Mouse (Mus musculus): ENCODE results near the gene Wdr1. TPM values are rescaled to one million over a fixed set of nuclear protein-coding genes. Genes with fewer than 3 reads are reported as not detected.

Gene Wdr1
- total and polyA plus RNA-seq, 3 experiments = 108 to 173 (median 142) TPM

GRCm38 (mm10) chr5:38485946-38486345 is 77.1 kb downstream of the Wdr1 start:
- no peaks in the 10 kb centered on the region for H3K9me3 ChIP-seq (replicated peaks; ENCODE audit: low read length)
- no peaks in the 10 kb centered on the region for H3K27me3 ChIP-seq (replicated peaks)
- H3K4me3 ChIP-seq (replicated peaks in 1 of 3; ENCODE audit: low read depth in 2 of 3, low read length in 2 of 3, poor library complexity in 1 of 3) = no peak overlapping the region
- H3K36me3 ChIP-seq (replicated peaks in 1 of 2; ENCODE audit: control insufficient read depth in 1 of 2, insufficient read depth in 1 of 2, low read length in 1 of 2) = no peaks in the 10 kb centered on the region
- no peaks in the 10 kb centered on the region for H3K79me2 ChIP-seq (replicated peaks; ENCODE audit: control insufficient read depth, extremely low read depth, insufficient read depth, poor library complexity, severe bottlenecking)
- no peak overlapping the region for H3K4me2 ChIP-seq (ENCODE audit: insufficient read depth, low read depth, poor library complexity, severe bottlenecking)
- DNase-seq (ENCODE audit: extremely low read depth) = no peak
- H3K9ac ChIP-seq (ENCODE audit: insufficient read depth, low read depth) = no peak overlapping the region
- TF ChIP-seq ZC3H11A (IDR thresholded peaks at IDR 0.05; ENCODE audit: low read depth, low read length) = no peak
- no peak for TF ChIP-seq RCOR1 (conservative IDR thresholded peaks at IDR 0.05; ENCODE audit: low read depth, low read length)
- TF ChIP-seq MAZ (IDR thresholded peaks at IDR 0.05; ENCODE audit: low read depth, low read length) = no peak
- TF ChIP-seq MAX (IDR thresholded peaks at IDR 0.05; ENCODE audit: low read length) = no peak
- TF ChIP-seq MYC (IDR thresholded peaks at IDR 0.05; ENCODE audit: low read depth, low read length) = no peak
- no peak for TF ChIP-seq TCF12 (IDR thresholded peaks at IDR 0.05; ENCODE audit: low read depth, low read length)
- no peak for TF ChIP-seq POLR2A (IDR thresholded peaks at IDR 0.05; ENCODE audit: low read depth, low read length)
- no peak for TF ChIP-seq BHLHE40 (IDR thresholded peaks at IDR 0.05; ENCODE audit: low read depth, low read length)
- no peak for TF ChIP-seq MXI1 (IDR thresholded peaks at IDR 0.05; ENCODE audit: low read depth, low read length)
- no peak for TF ChIP-seq KAT2A (IDR thresholded peaks at IDR 0.05; ENCODE audit: insufficient replicate concordance, low read length)
- TF ChIP-seq GABPA (IDR thresholded peaks at IDR 0.05; ENCODE audit: insufficient replicate concordance, low read depth, low read length) = no peak
- no peak for TF ChIP-seq TBP (conservative IDR thresholded peaks at IDR 0.05; ENCODE audit: low read depth, low read length)
- TF ChIP-seq PAX5 (IDR thresholded peaks at IDR 0.05; ENCODE audit: low read length) = no peak
- TF ChIP-seq CTCF (conservative IDR thresholded peaks at IDR 0.05 in 1 of 2, IDR thresholded peaks at IDR 0.05 in 1 of 2; ENCODE audit: low read depth in 2 of 2, low read length in 2 of 2) = no peak
- no peak for TF ChIP-seq ZNF384 (IDR thresholded peaks at IDR 0.05; ENCODE audit: low read depth, low read length)
- no peak for TF ChIP-seq CHD1 (IDR thresholded peaks at IDR 0.05; ENCODE audit: low read depth, low read length)
- TF ChIP-seq ZMIZ1 (IDR thresholded peaks at IDR 0.05; ENCODE audit: low read depth, low read length) = no peak
- TF ChIP-seq POLR2AphosphoS2 (IDR thresholded peaks at IDR 0.05; ENCODE audit: low read depth, low read length) = no peak
- no peak for TF ChIP-seq CHD2 (IDR thresholded peaks at IDR 0.05; ENCODE audit: low read length)
- TF ChIP-seq HCFC1 (IDR thresholded peaks at IDR 0.05; ENCODE audit: low read depth, low read length) = no peak
- peaks cover 8 to 9% of the 10 kb centered on the region in 2 experiments for H3K4me1 ChIP-seq (ENCODE audit: control insufficient read depth in 1 of 2, insufficient read depth in 2 of 2)
- H3K27ac ChIP-seq (ENCODE audit: insufficient read depth, low read depth) = no peak overlapping the region
- in situ Hi-C loops (cut with MboI; ENCODE audit: low pct_ligation_motif_present, low pct_unique_long_range_greater_than_20kb, low sequenced_read_pairs) = no loop called here
- dilution Hi-C loops (cut with MboI; ENCODE audit: extremely low pct_ligation_motif_present, extremely low pct_unique_long_range_greater_than_20kb, low sequenced_read_pairs) = no loop called here

- H3K79me2 ChIP-seq (replicated peaks; ENCODE audit: control insufficient read depth, extremely low read depth, insufficient read depth, poor library complexity, severe bottlenecking) = no peaks in the 10 kb centered on the region
- TF ChIP-seq MAX (IDR thresholded peaks at IDR 0.05; ENCODE audit: low read length) (no peak), ZNF384 (IDR thresholded peaks at IDR 0.05; ENCODE audit: low read depth, low read length) (peak; percentile 91)
- no peak for DNase-seq (ENCODE audit: extremely low read depth)
- H3K27ac ChIP-seq (ENCODE audit: insufficient read depth, low read depth) = no peak overlapping the region
- dilution Hi-C loops (cut with MboI; ENCODE audit: extremely low pct_ligation_motif_present, extremely low pct_unique_long_range_greater_than_20kb, low sequenced_read_pairs) (no loop called here), in situ Hi-C loops (cut with MboI; ENCODE audit: low pct_ligation_motif_present, low pct_unique_long_range_greater_than_20kb, low sequenced_read_pairs) (no loop called here)
- no peak overlapping the region for H3K9ac ChIP-seq (ENCODE audit: insufficient read depth, low read depth)
- no peak overlapping the region for H3K4me3 ChIP-seq (replicated peaks in 1 of 3; ENCODE audit: low read depth in 2 of 3, low read length in 2 of 3, poor library complexity in 1 of 3)
- no peaks in the 10 kb centered on the region for H3K27me3 ChIP-seq (replicated peaks)
- H3K4me2 ChIP-seq (ENCODE audit: insufficient read depth, low read depth, poor library complexity, severe bottlenecking) = no peak overlapping the region
- peaks cover 4 to 18% of the 10 kb centered on the region in 2 experiments for H3K4me1 ChIP-seq (ENCODE audit: control insufficient read depth in 1 of 2, insufficient read depth in 2 of 2)
- H3K9me3 ChIP-seq (replicated peaks; ENCODE audit: low read length) = no peaks in the 10 kb centered on the region
- H3K36me3 ChIP-seq (replicated peaks in 1 of 2; ENCODE audit: control insufficient read depth in 1 of 2, insufficient read depth in 1 of 2, low read length in 1 of 2) = no peaks in the 10 kb centered on the region
Measured at GRCm38 (mm10) chr5:38483518-38484110, 79.4 kb downstream of the Wdr1 start.
